Mouse (Mus musculus) cerebral cortex, adult 2 months (tissue): ENCODE results near the gene Adcy9.

Experiments
- WGBS: fragments of 180-500 bp; shearing (Covaris S2); methylation state at CpG from one replicate; pipeline ENCODE4 v1.1.7; 2018; 5-methylcytosine and 5-hydroxymethylcytosine counted together

Adcy9 gene

DNA sequence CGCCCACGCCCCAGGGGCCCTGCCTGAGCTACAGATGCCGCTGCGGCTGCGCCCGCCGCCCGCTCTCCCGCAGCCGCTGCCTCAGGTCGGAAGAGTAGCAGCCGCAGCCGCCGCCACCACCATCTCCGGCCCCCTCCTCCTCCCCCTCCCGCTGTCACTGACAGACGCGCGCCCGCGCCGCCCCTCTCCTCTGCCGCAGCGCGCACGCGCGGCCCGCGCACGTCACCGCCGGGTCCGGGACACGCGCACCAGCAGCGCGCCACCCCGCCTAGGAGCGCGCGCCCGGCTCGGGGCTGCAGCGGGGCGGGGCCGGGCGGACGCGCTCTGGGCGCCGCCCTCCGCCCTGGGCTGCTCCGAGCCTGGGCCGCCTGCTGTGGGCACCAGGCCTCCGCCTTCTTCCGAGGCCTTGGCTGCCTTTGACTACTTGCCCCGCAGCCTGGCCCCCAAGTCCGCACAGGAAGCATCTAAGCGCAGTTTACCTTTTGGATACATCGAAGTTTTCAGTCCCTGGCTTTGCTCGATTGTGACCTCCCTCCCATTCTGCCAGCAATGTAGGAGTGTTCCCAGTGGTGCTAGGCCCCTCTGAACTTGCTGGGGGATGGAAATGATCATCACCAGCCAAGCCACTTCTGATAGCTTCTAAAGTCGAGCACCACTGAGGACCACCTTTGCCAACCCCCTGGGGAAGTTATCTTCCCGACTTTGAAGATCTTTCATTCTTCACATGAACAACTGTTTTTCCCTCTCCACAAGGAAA, at the start of gene Adcy9:
Gene Adcy9 (minus strand): TSS at position 201 of the 757 bp plus-strand sequence.
- 1% methylated on average over 61 of the region's 64 CpGs for WGBS

DNA sequence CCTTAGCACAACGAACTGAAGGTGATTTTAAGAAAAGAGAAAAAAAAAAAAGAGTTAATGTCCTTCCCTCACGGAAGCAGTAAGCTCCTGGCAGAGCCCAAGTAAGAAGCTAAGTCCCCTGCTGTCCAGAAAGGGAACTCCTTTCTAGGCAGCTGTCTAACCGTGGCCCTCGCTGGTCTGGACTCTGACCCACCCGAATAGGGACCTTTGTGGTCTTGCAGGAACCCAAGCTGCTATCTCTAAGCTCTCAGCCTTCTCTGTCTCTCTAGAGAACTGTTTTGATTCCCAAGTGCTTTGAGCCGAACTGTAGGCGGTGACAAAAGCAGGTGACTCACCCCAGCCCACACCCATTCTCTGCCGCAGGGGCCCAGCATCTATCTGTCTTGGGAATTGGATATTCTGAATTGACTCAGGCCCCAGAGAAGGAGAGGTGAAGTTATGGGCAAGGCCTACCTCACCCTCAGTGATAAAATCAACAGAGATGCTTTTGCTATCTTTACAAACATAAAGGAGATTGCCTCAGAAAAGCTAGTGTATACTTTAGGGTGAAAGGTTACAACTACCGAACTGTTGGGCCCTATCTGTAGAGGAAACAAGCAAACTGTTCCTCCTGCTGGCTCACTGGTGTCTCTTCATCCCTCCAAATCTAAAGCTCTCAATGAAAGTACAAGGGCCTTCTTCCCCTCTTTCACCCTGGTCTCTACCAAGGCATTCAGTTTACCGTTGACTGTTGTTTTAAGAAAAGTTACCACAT, 49.5 kb upstream of the Adcy9 start:
- 50% methylated on average over 10 of the region's 10 CpGs for WGBS

DNA sequence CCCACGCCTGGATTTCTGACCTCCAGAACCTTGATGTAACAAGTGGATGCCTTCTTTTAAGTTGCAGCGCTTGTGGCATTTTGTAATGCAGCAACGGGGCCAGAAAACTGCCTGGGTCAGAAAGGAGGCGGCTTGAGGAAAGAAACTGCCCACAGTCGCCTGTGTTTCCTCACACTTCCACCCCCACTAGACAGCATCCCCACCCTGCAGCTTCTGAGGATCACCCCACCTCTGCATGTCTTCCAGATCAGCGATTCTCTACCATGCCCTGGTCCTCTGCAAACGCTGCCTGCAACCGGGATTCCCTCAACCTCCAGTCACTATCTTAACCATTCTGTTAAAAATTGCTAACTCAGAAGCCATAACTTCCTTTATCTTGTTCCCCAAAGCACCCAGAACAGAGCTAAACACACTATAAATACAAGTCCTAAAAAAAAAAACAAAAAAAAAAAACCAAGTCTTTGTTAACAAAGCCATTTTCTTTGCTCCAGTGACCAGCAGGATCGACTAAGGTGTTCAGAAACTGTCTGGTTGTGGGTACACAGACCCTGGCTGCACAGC, 44.3 kb upstream of the Adcy9 start:
- 45% methylated on average over 9 of the region's 9 CpGs for WGBS

DNA sequence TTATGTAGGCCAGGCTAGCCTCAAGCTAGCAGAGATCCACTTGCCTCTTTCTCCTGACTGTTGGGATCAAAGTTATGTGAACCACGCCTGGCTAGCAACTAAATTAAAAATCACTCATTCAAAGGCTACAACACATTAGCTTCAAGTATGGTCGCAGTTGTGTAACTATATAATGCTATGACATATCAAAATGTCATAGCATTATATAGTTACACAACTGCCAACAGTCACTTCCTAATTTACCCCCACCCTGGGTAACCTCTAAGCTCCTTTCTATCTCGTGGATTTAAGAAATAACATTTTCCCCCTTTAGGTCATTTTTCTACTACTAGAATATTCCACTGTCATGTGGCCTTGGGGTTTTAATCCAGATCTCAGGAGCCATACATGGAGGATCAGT, 37.6 kb upstream of the Adcy9 start:
- 85% methylated on average over 3 of the region's 3 CpGs for WGBS

DNA sequence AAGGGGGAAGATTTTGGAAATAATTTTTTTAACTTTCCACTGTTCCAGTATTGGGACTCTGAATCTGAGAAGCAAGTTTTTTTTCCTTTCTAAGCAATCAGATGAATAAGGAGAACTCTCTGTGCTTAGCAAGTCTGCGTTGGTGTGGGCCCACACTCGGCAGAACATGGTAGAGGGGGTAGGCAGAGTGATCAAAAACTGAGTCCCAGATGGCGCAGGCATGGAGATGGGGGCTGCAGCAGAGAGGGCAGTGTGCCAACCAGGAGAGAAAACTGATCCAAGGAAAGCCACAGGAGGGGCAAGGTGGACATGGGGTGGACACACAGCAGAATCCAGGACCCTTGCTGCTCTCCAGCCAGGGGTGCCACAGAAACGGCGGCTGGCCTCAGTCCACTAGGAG, 36.1 kb upstream of the Adcy9 start:
- 56% methylated on average over 5 of the region's 5 CpGs for WGBS

DNA sequence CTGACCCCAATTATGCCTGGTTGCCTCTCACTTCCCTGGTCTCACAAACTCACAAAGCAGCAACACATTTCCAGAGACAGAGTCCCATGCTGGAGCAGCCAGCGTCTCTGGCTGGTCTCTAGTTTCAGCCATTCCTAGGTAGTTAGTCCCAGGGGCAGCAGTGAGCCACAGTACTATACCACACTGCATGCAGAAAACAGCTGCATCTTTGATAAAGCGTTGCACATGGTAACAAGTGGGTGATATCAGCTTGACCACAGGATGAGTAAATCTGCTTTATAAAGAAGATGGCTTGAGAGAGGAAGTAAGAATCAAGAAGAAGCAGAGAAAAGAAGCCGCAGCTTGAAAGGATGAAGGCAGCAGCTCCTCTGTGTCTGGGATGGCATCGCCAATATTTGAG, 35.4 kb upstream of the Adcy9 start:
- WGBS: 78% methylated on average over 4 of the region's 4 CpGs

DNA sequence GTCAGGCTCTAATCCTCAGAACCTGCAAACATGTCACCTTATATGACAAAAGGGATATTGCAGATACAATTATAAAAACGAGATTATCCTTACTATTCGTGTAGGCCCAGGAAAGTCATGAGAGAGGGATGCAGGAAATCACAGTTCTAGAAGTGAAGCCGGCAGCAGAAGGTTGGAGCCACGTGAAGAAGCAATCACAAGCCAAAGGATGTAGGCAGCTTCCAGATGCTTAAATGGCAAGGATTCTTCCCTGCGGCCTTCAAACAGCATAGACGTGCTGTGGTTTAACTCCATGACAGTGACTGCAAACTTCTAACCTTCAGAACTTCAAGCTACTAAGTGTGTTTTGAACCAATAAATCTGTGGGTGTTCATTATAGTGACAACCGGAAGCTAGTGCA, 34.3 kb upstream of the Adcy9 start:
- WGBS: 54% methylated on average over 7 of the region's 7 CpGs

DNA sequence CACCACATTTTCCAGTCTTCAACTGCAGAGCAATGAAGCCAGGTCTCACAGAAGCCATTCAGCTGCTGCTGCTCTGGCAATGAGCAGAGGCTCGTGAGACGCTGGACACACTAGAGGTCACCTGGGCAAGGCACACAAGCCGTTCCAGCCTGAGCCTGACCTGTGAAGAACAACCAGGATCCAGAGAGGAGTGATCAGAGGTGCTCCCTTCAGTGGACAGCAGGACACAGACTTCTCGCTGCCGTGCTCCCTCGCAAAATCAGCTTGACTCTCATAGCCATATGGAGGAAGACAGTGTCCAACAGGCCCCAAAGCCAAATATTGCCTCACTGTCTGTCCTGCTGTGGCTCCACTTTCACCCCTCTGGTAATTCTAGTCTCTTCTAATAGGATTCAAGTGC, 29.1 kb upstream of the Adcy9 start:
- 92% methylated on average over 6 of the region's 6 CpGs for WGBS

DNA sequence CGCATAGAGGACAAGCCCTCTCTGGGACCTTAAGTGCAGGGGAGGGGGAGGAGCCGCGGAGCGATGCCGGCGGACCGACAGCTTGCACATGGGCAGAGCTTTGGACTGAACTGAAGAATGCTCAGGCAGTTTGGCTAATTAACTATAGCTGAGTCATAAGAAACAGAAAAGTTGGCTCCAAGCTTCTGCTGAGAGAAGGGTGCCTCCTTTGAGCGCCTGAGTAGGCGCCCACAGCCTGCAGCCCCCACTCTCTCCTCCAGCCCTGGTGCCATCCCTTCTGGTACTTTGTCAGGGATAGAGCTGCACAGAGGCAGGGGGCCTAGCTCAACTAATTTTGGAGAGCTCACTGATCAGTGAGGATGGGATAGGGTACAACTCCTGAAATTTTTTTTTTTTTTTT, 27.9 kb upstream of the Adcy9 start:
- WGBS: 15% methylated on average over 9 of the region's 9 CpGs

DNA sequence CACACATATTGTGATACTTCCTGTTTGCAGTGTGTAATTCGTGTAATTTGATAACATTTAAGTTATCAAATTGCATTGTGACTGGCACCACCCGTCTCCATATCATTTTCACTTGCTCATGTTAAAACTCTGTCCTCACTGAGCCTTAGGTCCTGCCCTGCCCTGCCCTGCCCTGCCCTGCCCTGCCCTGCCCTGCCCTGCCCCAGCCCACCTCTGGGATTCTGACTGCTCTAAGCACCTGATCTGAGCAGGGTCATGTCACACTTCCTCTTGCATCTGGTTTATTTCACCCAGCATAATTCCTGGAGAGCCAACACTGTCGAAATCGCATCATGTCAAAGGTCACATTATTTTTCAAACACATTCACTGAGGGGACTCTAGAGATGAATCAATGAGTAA, 26.1 kb upstream of the Adcy9 start:
- 89% methylated on average over 4 of the region's 4 CpGs for WGBS

DNA sequence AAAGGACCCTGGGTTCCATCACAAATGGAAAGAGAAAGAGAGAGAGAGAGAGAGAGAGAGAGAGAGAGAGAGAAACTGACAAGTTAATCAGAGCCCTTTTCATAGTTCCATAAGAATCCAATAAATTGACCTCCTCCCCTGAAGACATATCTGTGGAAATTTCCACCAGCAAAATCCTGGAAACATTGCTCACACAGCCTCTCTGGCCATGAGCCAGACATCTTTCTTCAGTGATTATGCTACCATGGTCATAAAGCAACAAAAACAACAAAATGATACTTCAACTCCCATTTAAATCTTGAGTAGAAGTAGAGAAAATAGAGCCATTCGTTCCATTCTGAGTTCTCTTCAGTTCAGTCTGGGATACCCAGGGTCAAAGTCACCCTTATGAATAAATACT, 24.1 kb upstream of the Adcy9 start:
- WGBS: 60% methylated on average over 1 of the region's 1 CpGs

DNA sequence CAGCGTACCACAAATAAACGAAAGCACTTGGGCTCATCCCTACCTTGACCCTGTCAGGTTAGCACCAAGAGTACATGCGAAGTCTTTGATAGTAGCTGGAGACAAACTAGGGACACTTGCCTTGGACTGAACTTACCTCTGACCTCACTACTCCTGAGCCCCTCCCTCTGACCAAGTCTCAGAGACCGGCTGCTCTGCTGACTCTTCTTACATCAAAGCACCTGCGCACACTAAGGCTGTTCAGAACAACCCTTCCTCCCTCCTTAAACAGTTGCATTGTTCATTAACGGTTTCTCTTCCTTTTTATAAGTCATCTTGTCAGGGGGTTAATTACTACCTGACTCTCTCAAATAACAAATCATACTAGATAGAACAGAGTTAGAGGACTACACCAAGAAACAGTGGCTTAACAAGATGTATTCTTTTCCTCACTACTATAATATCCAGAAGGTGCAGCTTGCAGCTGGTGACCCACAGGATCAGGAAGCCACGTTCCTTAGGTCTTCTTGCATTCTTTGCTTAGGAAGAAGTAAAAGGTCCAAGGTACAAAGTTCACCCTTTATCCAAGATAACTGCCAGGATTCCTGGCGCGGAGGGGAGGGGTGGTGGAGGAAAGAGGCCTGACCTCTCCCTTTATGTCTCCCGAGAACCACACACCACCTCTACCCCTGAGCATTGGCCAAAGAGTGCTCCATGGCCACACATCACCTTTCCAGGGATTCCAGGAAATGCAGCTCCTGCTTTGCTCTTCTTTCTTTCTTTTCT, 19.2 kb upstream of the Adcy9 start:
- WGBS: 87% methylated on average over 10 of the region's 10 CpGs

DNA sequence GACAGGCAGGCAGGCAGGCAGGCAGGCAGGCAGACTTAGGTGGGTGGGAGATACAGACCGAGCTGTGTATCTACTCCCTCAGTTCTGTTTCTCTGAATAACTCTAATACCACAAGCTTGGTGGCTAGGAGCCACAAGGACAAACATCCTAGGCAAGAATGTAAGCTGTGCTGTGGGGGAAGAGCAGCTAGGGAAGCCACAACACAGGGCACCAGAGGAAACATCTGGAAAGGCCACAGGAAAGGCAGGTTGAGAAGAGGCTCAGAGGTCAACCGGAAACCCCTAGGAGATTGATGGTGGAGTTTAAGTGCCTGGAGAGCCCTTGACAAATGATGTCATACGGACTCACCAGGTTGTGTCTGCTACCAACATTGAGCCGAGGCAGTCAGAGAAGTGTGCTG, 16.4 kb upstream of the Adcy9 start:
- 68% methylated on average over 4 of the region's 4 CpGs for WGBS

DNA sequence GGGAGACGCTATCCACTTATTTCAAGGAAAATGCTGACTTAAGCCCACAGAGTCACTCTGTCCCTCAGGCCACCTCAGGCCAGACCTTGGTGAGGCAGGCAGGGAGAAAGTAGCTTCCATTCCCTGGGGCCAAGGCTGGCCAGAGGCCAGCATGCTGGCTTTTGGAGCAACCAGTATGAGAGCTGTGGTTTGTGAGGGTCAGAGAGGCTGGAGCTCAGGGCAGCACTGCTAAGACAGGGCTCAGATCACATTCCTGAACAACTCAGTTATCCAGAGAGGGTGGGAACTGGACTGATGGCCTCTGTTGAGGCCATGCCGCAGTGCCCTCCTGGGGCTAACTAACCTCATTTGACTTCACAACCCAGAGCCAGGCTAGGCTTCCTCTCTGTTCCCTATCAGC, 15.1 kb upstream of the Adcy9 start:
- WGBS: 96% methylated on average over 2 of the region's 2 CpGs

DNA sequence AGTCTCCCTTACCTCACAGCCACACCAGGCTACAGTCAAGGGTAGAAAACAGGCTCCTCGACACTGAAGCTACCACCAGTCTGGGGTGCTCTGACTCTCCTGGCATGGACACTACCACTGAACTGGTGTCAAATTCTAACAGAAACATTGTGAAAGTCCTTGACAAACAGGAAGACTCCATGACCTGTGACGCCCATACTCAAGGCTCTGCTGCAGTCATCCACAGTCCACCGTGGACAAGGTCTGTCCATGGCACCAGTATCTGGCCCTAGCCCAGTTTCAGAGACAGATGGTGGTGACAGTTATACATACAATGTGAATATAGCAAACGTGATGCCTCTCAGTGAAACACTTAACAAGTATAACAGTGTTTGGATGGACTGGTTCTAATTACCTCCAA, 11.5 kb upstream of the Adcy9 start:
- WGBS: 69% methylated on average over 4 of the region's 4 CpGs

DNA sequence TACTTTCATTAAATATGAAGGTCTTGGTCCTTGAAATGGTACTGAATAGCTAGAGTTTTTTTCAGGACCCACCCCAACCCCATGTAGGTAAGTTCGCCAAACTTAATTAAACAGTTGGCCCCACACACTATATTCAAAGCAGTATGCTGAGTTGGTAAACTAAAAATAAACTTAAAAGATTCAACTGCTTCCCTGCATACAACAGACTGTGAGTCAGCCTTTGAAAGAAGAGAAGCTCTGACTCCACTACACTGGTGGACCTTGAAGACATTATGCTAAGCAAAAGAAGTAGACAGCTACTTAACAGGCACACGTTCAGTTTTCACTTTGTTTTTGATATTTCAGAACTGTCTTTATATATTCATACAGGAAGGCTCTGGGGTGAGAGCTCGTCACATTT, 10.7 kb upstream of the Adcy9 start:
- 54% methylated on average over 3 of the region's 3 CpGs for WGBS

DNA sequence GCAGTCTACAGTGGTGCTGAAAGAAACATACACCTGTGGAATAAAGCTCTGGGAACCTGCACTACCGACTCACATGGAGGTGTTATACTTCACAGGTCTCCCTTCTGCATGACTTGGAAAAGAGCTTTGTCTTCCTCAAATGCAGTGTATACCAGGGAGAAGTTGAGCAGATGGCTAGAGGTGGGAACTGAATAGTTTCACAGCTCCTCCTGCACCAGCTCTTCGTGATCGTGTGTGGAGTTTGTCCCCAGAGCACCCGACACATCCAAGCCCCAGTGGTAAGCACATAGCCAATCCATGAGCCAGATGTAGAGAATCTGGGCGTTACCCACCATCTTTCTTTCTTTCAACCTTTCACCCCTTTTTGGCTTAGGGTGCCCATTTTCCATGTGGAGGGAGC, 9.9 kb upstream of the Adcy9 start:
- WGBS: 56% methylated on average over 5 of the region's 5 CpGs

DNA sequence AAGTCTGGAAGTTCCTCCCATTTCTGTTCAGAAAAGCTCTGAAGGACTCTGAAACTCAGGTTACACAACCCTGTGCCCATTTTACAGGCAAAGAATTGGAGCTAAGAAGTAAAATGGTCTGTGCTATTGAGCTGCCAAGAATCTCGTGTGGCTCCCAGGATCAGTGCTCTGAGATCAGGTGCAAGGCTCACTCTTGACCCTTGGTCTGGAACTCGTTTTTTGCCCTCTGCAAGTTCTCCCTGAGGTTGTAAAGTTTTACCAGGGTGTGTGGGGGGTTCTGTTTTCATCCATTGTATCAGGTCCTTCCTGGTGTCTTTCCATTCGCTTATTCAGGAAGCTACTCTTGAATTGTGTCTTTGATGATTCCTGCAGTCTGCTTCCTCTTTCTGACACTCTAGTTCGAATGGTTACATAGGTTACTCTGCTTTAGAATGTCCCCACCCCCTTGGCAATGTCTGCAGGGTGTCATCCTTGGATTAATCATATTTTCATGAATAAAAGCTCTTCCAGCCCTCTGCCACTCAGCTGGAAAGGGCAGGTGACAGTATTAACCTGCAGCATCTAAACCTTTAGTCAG, 5.4 kb upstream of the Adcy9 start:
- WGBS: 64% methylated on average over 4 of the region's 4 CpGs

DNA sequence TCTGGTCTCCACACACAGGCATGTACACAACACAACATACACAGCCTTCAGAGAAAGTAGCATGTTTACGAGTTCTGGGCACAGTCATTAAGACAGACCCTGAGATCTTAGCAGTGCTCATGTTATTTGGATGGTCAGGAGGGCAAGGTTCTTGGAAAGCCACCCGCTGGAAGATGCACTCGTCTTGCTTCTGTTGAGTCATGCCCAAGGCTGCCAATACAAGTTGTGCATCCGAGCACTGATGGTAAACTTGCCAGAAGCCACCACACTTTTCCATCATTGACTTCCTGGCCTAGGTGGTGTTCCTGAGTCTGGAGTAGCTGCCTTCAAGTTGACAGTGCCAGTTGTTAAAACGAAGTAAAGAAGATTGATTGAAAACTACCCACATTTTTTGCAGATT, 3.3 kb upstream of the Adcy9 start:
- 81% methylated on average over 5 of the region's 5 CpGs for WGBS

DNA sequence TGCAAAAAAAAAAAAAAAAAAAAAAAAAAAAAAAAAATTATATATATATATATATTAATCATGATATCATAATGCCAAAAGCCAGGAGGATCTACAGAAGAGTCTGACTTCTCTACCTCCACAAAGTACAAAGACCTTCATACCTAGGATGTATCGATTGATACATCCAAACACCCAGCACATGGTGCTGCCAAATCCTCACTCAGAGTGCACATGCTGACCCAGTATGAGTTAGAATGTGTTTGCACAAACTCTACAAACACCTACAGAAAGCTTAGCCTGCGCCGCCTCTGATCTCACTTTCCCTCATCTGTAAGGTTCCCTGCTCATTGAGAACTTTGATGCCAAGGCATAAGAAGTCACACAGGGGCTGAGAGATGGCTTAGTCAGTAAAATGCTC, 2.7 kb upstream of the Adcy9 start:
- WGBS: 78% methylated on average over 3 of the region's 3 CpGs

DNA sequence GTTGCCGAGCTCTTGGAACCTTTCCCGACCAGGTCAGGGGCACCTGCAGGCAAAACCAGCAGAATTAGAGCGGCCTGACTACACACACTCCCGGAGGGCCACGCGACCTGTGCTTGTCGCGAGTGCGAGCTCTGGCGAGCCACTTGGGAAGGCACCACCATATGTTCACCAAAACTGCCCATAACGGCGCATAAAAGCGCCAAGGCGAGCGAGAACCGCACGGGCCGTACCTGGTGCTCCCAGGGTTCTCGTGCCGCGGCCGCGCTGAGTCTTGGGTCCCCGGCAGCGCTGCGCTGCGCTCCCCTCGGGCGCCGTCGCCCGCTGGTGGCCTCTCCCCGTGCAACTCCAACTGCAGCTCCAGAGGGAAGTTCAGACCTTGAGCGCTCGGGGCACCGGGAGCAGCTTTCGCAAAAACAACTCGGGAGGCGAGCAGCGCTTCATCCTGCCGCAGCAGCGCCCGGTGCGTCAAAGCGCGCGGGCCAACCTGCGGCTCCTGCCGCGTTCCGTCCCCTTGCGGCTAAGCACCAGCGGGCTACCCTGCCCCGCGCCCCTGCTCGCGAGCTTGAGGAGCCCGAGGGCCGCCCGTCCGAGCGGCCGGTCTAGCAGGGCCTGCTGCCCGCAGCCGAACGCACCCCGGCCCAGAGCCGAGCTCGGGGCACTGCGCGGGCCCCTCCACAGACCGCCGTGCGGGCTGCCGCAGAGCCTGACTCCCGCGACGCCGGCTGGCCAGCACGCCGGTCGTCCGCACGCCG, 576 bp downstream of the Adcy9 start:
- WGBS: under 1% methylated on average over 85 of the region's 85 CpGs
